In the genomic region with DNA sequence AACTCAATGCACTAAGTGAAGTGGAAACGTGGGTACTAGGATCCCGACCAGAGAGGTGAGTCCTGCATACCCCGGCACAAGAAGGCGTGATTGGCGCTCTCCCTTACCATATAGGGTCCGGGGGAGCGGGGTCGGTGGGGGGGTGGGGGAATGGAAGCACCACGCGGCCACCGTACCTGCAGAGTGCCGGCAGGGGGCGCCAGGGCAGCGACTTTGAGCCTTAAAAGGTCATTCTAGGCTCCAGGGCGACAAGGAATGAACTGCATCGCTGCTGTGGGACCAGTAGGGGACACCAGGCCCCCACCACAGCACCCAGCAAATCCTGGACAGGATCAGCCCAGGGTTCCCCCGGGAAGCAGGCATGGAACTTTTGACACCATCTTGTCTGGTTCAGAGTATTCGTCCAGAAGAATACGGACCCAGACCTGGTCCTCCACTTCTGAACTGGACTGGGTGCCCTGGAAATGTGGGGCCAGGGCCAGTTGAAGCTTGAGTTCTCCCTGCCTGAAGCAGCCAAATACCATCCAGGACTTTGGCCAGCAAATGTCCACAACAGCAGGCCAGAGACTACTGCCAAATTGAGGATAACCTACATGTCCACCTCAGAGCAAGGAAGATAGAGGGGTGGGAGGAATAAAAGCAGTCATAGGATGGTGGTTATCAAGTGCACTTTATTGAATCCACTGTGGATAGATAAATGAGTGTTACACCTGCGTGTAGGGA, we compare ENCODE assay signal across 8 mouse cellular contexts. TPM values are rescaled to one million over a fixed set of nuclear protein-coding genes. Genes with fewer than 3 reads are reported as not detected.
DNase-seq lines count a peak whose midpoint lies in the region; ATAC-seq and TF ChIP-seq lines count a peak whose summit lies in the region.

No protein-coding gene starts in this region.

- TF ChIP-seq EP300 in MEL (IDR thresholded peaks at IDR 0.05; ENCODE audit: low read depth in 1 of 2, low read length in 2 of 2): no peak

- TF ChIP-seq POLR2A in MEL (IDR thresholded peaks at IDR 0.05; ENCODE audit: control insufficient read depth in 1 of 2, insufficient read depth in 1 of 2, low read depth in 1 of 2, low read length in 2 of 2, poor library complexity in 1 of 2): no peak

- H3K27ac ChIP-seq in MEL (ENCODE audit: control insufficient read depth, low read depth, low read length): no peak overlapping the region
- no peak overlapping the region for H3K27ac ChIP-seq in forebrain, embryonic 15.5 days (replicated peaks)

- no peaks in the 10 kb centered on the region for H3K27me3 ChIP-seq in MEL (ENCODE audit: control insufficient read depth in 1 of 2, insufficient read depth in 2 of 2, low read length in 2 of 2)
- H3K27me3 ChIP-seq in forebrain, embryonic 15.5 days: no peaks in the 10 kb centered on the region

- no peaks in the 10 kb centered on the region for H3K9me3 ChIP-seq in MEL (replicated peaks; ENCODE audit: insufficient read depth, low read length)
- H3K9me3 ChIP-seq in forebrain, embryonic 15.5 days: no peaks in the 10 kb centered on the region

- H3K4me3 ChIP-seq in MEL (ENCODE audit: control insufficient read depth in 1 of 2, insufficient read depth in 1 of 2, low read depth in 2 of 2, low read length in 2 of 2): no peak overlapping the region
- H3K4me3 ChIP-seq in forebrain, embryonic 15.5 days: no peak overlapping the region

- WGBS in forebrain, embryonic 15.5 days: 8% methylated on average over 20 of the region's 20 CpGs

- peak overlapping the region; percentile 1; the same call in 1 of the 2 replicates for H3K4me2 ChIP-seq in forebrain, embryonic 15.5 days (replicated peaks)

- H3K36me3 ChIP-seq in MEL (ENCODE audit: control insufficient read depth in 1 of 2, insufficient read depth in 2 of 2, low read length in 2 of 2): no peaks in the 10 kb centered on the region; a peak in 1 of 4 replicates
- H3K36me3 ChIP-seq in forebrain, embryonic 15.5 days: no peaks in the 10 kb centered on the region

- TF ChIP-seq CTCF in MEL (IDR thresholded peaks at IDR 0.05 in 2 of 3, conservative IDR thresholded peaks at IDR 0.05 in 1 of 3; ENCODE audit: control insufficient read depth in 1 of 3, insufficient read depth in 1 of 3, low read depth in 2 of 3, low read length in 3 of 3, poor library complexity in 1 of 3, severe bottlenecking in 1 of 3): peak; percentile 74 to 92 (median 89)

- no peaks in the 10 kb centered on the region for H3K79me2 ChIP-seq in MEL (ENCODE audit: control insufficient read depth, insufficient read depth, low read length, poor library complexity)

- DNase-seq in MEL (ENCODE audit: low read depth, low spot score): peak; percentile 78
- DNase-seq in c-Kit-positive CD71-positive TER-119-positive erythroid progenitor cells, embryonic 14.5 days (ENCODE audit: low spot score): peak; percentile 70
- peak; percentile 91 for DNase-seq in heart, postnatal 4 days
- DNase-seq in layer of hippocampus, postnatal 10 days (ENCODE audit: low spot score in 2 of 2): peak; percentile 67 to 69
- peak; percentile 94 for DNase-seq in lung, postnatal 10 days
- peak; percentile 79 for DNase-seq in ovary, postnatal 36 days (ENCODE audit: low spot score)
- peak; percentile 76 for DNase-seq in thymus, postnatal 25 days

- no peak overlapping the region for H3K9ac ChIP-seq in MEL (ENCODE audit: control insufficient read depth, low read depth, low read length, poor library complexity, severe bottlenecking)
- H3K9ac ChIP-seq in forebrain, embryonic 15.5 days (replicated peaks): no peak overlapping the region

- peak; percentile 81 for TF ChIP-seq RAD21 in MEL (IDR thresholded peaks at IDR 0.05; ENCODE audit: low read depth, low read length)

- peaks cover 0 to 12% of the 10 kb centered on the region in 2 experiments; a peak in 2 of 4 replicates for H3K4me1 ChIP-seq in MEL (ENCODE audit: control insufficient read depth in 1 of 2, insufficient read depth in 2 of 2, low read length in 2 of 2)
- peaks cover 5% of the 10 kb centered on the region; the same call in 1 of the 2 replicates for H3K4me1 ChIP-seq in forebrain, embryonic 15.5 days

- no peak; the same call in 1 of the 2 replicates for ATAC-seq in forebrain, embryonic 15.5 days (replicated peaks)

TF ChIP-seq in MEL, 35 proteins besides CTCF, POLR2A, EP300 and RAD21:
- TF ChIP-seq MXI1 (IDR thresholded peaks at IDR 0.05; ENCODE audit: low read depth, low read length): no peak
- no peak for TF ChIP-seq ETS1 (IDR thresholded peaks at IDR 0.05; ENCODE audit: low read depth, low read length)
- no peak for TF ChIP-seq TCF12 (IDR thresholded peaks at IDR 0.05; ENCODE audit: low read depth, low read length)
- TF ChIP-seq USF2 (IDR thresholded peaks at IDR 0.05; ENCODE audit: borderline replicate concordance in 1 of 2, insufficient read depth in 1 of 2, low read depth in 1 of 2, low read length in 2 of 2): no peak
- TF ChIP-seq ZC3H11A (IDR thresholded peaks at IDR 0.05; ENCODE audit: low read depth, low read length): peak; percentile 68
- no peak for TF ChIP-seq ZNF384 (IDR thresholded peaks at IDR 0.05; ENCODE audit: low read depth, low read length)
- peak; percentile 83 for TF ChIP-seq SMC3 (IDR thresholded peaks at IDR 0.05; ENCODE audit: low read depth, low read length)
- no peak for TF ChIP-seq BHLHE40 (IDR thresholded peaks at IDR 0.05; ENCODE audit: borderline replicate concordance, low read depth, low read length)
- TF ChIP-seq SIN3A (IDR thresholded peaks at IDR 0.05; ENCODE audit: low read length): peak; percentile 23; the same call in 1 of the 2 replicates
- no peak for TF ChIP-seq MYC (IDR thresholded peaks at IDR 0.05; ENCODE audit: low read depth, low read length)
- TF ChIP-seq MAZ (IDR thresholded peaks at IDR 0.05; ENCODE audit: low read depth, low read length): peak; percentile 61; the same call in 1 of the 2 replicates
- TF ChIP-seq HCFC1 (IDR thresholded peaks at IDR 0.05; ENCODE audit: low read depth, low read length): no peak
- no peak for TF ChIP-seq CHD1 (IDR thresholded peaks at IDR 0.05; ENCODE audit: low read depth, low read length)
- no peak for TF ChIP-seq MEF2A (IDR thresholded peaks at IDR 0.05; ENCODE audit: extremely low read depth, insufficient replicate concordance, low read depth, low read length, poor library complexity, severe bottlenecking)
- TF ChIP-seq CHD2 (IDR thresholded peaks at IDR 0.05; ENCODE audit: low read length): no peak
- no peak for TF ChIP-seq POLR2AphosphoS5 (IDR thresholded peaks at IDR 0.05; ENCODE audit: borderline replicate concordance, low read depth, low read length)

RNA-seq across cellular contexts. Expression of a gene that starts 1.5 kb away (rescaled TPM):
- total RNA-seq in MEL (2012; rRNA removed): 4.2 and 6.4 TPM in 2 replicates
- 10 to 100 TPM in 1 of 2 experiments, not detected in 1; 12.8 TPM for polyA plus RNA-seq in MEL (2012; ENCODE audit: insufficient read depth in 1 of 2, insufficient read length in 2 of 2, low read depth in 1 of 2, low replicate concordance in 2 of 2, missing spikeins in 1 of 2)
- polyA plus RNA-seq in forebrain, embryonic 15.5 days (2015; fragmentation: Nextera tagmentation; extraction: Ambion mirVana): 21.7 and 24.9 TPM in 2 replicates
- total RNA-seq in heart, postnatal 4 days (2021): 10 to 100 TPM; 79.3 to 83.8 TPM
- total RNA-seq in layer of hippocampus, postnatal 10 days (2021): 10 to 100 TPM; 13.0 TPM

RNA-seq across cellular contexts. Expression of a gene that starts 8.6 kb away (rescaled TPM):
- total RNA-seq in MEL (2012; rRNA removed): not detected in 2 replicates
- polyA plus RNA-seq in MEL (2012; ENCODE audit: insufficient read depth in 1 of 2, insufficient read length in 2 of 2, low read depth in 1 of 2, low replicate concordance in 2 of 2, missing spikeins in 1 of 2): not detected
- polyA plus RNA-seq in forebrain, embryonic 15.5 days (2015; fragmentation: Nextera tagmentation; extraction: Ambion mirVana): not detected in 2 replicates
- under 1 TPM in 1 of 2 experiments, not detected in 1; 0.56 TPM for total RNA-seq in heart, postnatal 4 days (2021)
- total RNA-seq in layer of hippocampus, postnatal 10 days (2021): not detected

RNA-seq across cellular contexts. Expression of a gene that starts 19.8 kb away (rescaled TPM):
- total RNA-seq in MEL (2012; rRNA removed): not detected in 2 replicates
- polyA plus RNA-seq in MEL (2012; ENCODE audit: insufficient read depth in 1 of 2, insufficient read length in 2 of 2, low read depth in 1 of 2, low replicate concordance in 2 of 2, missing spikeins in 1 of 2): not detected
- polyA plus RNA-seq in forebrain, embryonic 15.5 days (2015; fragmentation: Nextera tagmentation; extraction: Ambion mirVana): not detected in 2 replicates
- total RNA-seq in heart, postnatal 4 days (2021): not detected
- not detected for total RNA-seq in layer of hippocampus, postnatal 10 days (2021)

RNA-seq across cellular contexts. Expression of a gene that starts 42.1 kb away (rescaled TPM):
- 0.23 TPM in 1 of 2 replicates, not detected in the other for total RNA-seq in MEL (2012; rRNA removed)
- polyA plus RNA-seq in MEL (2012; ENCODE audit: insufficient read depth in 1 of 2, insufficient read length in 2 of 2, low read depth in 1 of 2, low replicate concordance in 2 of 2, missing spikeins in 1 of 2): not detected
- 6.5 and 7.6 TPM in 2 replicates for polyA plus RNA-seq in forebrain, embryonic 15.5 days (2015; fragmentation: Nextera tagmentation; extraction: Ambion mirVana)
- 1 to 10 TPM; 2.6 to 3.0 TPM for total RNA-seq in heart, postnatal 4 days (2021)
- total RNA-seq in layer of hippocampus, postnatal 10 days (2021): 1 to 10 TPM; 3.6 to 5.5 TPM

RNA-seq across cellular contexts. Expression of a gene that starts 51.8 kb away (rescaled TPM):
- 0.78 and 0.81 TPM in 2 replicates for total RNA-seq in MEL (2012; rRNA removed)
- 1 to 10 TPM in 1 of 2 experiments, not detected in 1; 8.0 TPM for polyA plus RNA-seq in MEL (2012; ENCODE audit: insufficient read depth in 1 of 2, insufficient read length in 2 of 2, low read depth in 1 of 2, low replicate concordance in 2 of 2, missing spikeins in 1 of 2)
- 47.3 and 50.0 TPM in 2 replicates for polyA plus RNA-seq in forebrain, embryonic 15.5 days (2015; fragmentation: Nextera tagmentation; extraction: Ambion mirVana)
- under 1 TPM; 0.26 to 0.54 TPM for total RNA-seq in heart, postnatal 4 days (2021)
- total RNA-seq in layer of hippocampus, postnatal 10 days (2021): 100 to 1,000 TPM; 103 to 123 TPM

Comparison
In these comparisons a context has a peak if more than half of its experiments do, and no peak if none do; other contexts are left out.
1. RNA of a gene that starts 1.5 kb away (total RNA-seq): 79.3 to 83.8 TPM in heart, postnatal 4 days; 13.0 TPM in layer of hippocampus, postnatal 10 days and 4.2 to 6.4 TPM in MEL; every median in the first group is over 4 times any median in the second.
2. Peak in every context shown above with its lines, with median percentiles within 50 percentile points of each other: DNase-seq.